Mouse (Mus musculus) cerebellum, adult 2 months (tissue): ENCODE results near the gene Fbxo27.
"Not testable (repeated sequence)": the region's sequence is repeated elsewhere in the genome, so short reads cannot be mapped to it uniquely, and the experiment has no call there.

Source experiments
- CTCF ChIP-seq: fragments of 200-500 bp; IDR thresholded peaks from 2 replicates; pipeline ENCODE4 v1.5.1; 2011; ENCODE audit warnings: low read depth, mild to moderate bottlenecking, control low read depth, low read length, moderate library complexity, borderline replicate concordance; ENCODE audit not compliant: insufficient read depth
- POLR2A ChIP-seq: fragments of 200-500 bp; IDR thresholded peaks from 2 replicates; pipeline ENCODE4 v1.6.1; 2011; ENCODE audit warnings: low read length, control low read depth, borderline replicate concordance; ENCODE audit not compliant: insufficient read depth

DNA sequence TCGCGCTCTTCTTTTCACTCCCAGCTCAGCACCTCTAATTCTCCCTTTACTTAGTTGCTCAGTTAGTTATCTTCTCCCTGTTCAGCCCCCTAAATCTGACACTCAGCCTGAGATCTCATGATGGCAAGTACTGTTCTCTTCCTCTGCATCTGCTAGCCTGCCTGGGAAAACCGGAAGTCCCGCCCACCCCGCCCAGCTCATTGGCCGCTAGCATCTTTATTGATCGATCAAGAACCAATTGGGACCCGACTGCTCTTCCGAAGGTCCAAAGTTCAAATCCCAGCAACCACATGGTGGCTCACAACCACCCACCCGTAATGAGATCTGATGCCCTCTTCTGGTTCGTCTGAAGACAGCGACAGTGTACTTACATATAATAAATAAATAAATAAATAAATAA, 8.7 kb downstream of the Fbxo27 start:
- TF ChIP-seq CTCF, POLR2A: not testable (repeated sequence)
